Mouse (Mus musculus) spleen, embryonic (tissue): Measurements from ENCODE around the gene Olfr1019.

Source experiments
- CTCF ChIA-PET: fragments of 350-600 bp; sonication (Branson Sonifier 250); formaldehyde crosslinking; loops from one replicate; lab custom pipeline; 2022; lab: Charles Lee

The Olfr1019 gene

GRCm38 (mm10) chr2:85845383-85845782 is at the start of gene Olfr1019:
Gene Olfr1019, minus strand, starts transcription at chr2:85845483.
- CTCF ChIA-PET: no interaction called here

GRCm38 (mm10) chr2:85885340-85885739 is 40.1 kb upstream of the Olfr1019 start, which contains the start of gene Olfr1023:
Gene Olfr1023, plus strand, starts transcription at chr2:85885640.
- CTCF ChIA-PET: no interaction called here

- CTCF ChIA-PET: no interaction called here
These were observed 23.0 kb upstream of the Olfr1019 start, which contains the start of gene Olfr1022 for GRCm38 (mm10) chr2:85868294-85868693. Gene Olfr1022, plus strand, starts transcription at chr2:85868594.

- CTCF ChIA-PET: no interaction called here
These were observed 1.4 kb upstream of the Olfr1019 start, which contains the start of gene Olfr1020 for GRCm38 (mm10) chr2:85846730-85847129. Gene Olfr1020, plus strand, starts transcription at chr2:85847030.

GRCm38 (mm10) chr2:85818179-85818578 is 27.1 kb downstream of the Olfr1019 start, which contains the start of gene Olfr1018:
Gene Olfr1018, plus strand, starts transcription at chr2:85818479.
- CTCF ChIA-PET: no interaction called here

- CTCF ChIA-PET: no interaction called here
These were observed 40.8 kb downstream of the Olfr1019 start for GRCm38 (mm10) chr2:85804501-85804900.

- CTCF ChIA-PET: no interaction called here
These were observed 42.8 kb downstream of the Olfr1019 start, which contains the start of gene Olfr1016 for GRCm38 (mm10) chr2:85802444-85802843. Gene Olfr1016, minus strand, starts transcription at chr2:85802544.

GRCm38 (mm10) chr2:85792331-85792730 is 53.0 kb downstream of the Olfr1019 start:
- CTCF ChIA-PET: no interaction called here
